Mouse (Mus musculus) G1E-ER4 (cell line): Measurements from ENCODE around the gene Lmna. TPM values are rescaled to one million over a fixed set of nuclear protein-coding genes. Genes with fewer than 3 reads are reported as not detected.

Experiments used
- GATA1 ChIP-seq: IDR thresholded peaks from one replicate; pipeline ENCODE4 v1.8.0; 2012; ENCODE audit warnings: low read length, inconsistent platforms
- polyA plus RNA-seq: library from polyadenylated mRNA; stranded (reverse); fragments of >175 nt; gene quantifications from 2 replicates; pipeline ENCODE4 v1.2.3, GENCODE M21; 2012

Gene Lmna
- polyA plus RNA-seq, 1 experiment, result 421 TPM

DNA sequence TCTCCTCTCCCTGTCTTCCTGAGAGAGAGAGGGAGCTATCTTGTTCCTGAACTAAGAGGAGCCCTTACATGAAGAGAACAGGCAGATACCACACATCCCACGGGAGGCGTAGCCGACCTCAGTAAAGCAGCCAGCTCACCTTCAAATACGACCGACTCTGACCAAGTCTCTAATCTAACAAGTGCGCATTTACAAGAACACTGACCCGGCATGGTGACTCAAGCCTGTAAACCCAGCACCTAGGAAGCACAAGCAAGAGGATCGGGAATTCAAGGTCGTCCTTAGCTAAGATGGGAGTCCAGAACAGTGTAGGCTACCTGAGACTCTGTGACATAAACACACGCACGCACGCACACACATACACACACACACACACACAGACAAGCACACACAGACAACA is 67.3 kb downstream of the Lmna start:
- TF ChIP-seq GATA1, result no peak

GRCm38 (mm10) chr3:88440500-88441381 is 69.0 kb downstream of the Lmna start:
- no peak for TF ChIP-seq GATA1

- no peak for TF ChIP-seq GATA1
Observed at GRCm38 (mm10) chr3:88439582-88439981, 70.2 kb downstream of the Lmna start.

DNA sequence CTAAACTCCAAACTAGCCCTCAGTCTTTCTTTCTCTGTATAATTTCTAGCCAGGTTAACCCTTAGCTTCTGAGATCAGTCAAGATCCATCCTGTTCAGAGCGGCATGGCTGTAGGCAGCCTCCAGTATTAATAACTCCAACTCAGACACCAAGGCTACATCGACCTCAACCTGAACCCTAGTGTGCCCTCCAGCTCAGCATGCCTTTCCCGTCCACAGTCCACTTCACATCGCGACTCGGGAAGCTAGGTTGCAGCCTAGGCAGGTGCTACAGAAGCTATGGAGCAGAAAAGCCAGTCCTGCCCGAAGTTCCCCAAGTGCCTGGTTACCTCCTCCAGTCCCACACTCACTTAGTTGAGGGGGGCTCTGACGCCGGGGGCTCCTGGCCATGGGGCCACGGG is 72.3 kb downstream of the Lmna start:
- TF ChIP-seq GATA1, result no peak

DNA sequence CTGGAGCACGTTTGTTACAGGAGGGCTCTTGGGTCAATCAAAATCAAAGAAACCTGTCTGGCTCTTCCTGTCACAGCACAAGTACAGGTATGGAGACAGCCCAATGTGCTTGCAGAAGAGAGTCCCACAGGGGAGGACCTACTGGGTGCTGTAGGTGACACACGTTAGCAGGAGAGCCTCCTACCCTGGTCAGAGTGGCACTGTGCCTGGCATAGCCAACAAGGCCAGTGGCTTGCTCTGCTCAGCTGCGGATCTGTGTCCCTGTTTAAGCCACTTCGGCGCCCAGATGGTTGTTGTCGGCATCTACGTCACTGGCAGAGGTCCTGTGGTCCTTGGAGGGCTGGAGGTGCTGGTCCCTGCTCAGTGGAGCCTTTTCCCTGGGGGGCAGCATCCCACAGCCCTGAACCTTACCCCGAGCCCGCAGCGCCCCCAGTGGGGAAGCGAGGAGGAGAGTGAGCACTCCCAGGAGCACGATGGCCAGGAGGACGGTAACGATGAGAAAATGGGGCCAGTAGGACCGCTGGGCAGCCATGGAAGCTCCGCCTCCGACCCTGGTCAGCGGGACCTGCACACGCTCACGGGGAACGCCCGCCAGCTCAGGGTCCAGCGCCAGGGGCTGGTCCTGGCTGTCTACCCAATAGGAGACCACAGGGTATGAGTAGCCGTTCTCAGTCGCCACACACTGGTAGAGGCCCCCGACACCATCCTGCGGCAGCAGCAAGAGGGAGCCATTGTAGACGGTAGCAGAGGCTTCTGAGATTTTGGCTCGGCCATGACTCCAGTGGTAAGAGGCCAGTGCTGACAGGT is 73.2 kb downstream of the Lmna start:
- no peak for TF ChIP-seq GATA1

GRCm38 (mm10) chr3:88435515-88435914 is 74.2 kb downstream of the Lmna start:
- no peak for TF ChIP-seq GATA1

Other genes starting within 250 kb of the Lmna start
- gene Gm38392, start 222.7 kb downstream of the Lmna start, polyA plus RNA-seq, result not detected in 2 replicates
- 0.52 and 1.1 TPM in 2 replicates for gene Tsacc, start 213.0 kb downstream of the Lmna start, polyA plus RNA-seq
- gene Cct3, start 212.8 kb downstream of the Lmna start, polyA plus RNA-seq, result 13.4 and 13.6 TPM in 2 replicates
- 18.7 and 56.8 TPM in 2 replicates for gene Glmp, start 184.9 kb downstream of the Lmna start, polyA plus RNA-seq
- 1.2 and 3.4 TPM in 2 replicates for gene Tmem79, start 173.8 kb downstream of the Lmna start, polyA plus RNA-seq
- gene Smg5, start 173.7 kb downstream of the Lmna start, polyA plus RNA-seq, result 48.6 and 63.1 TPM in 2 replicates
- not detected in 2 replicates for gene Paqr6, start 145.4 kb downstream of the Lmna start, polyA plus RNA-seq
- not detected in 2 replicates for gene Bglap3, start 137.2 kb downstream of the Lmna start, polyA plus RNA-seq
- not detected in 2 replicates for gene Bglap2, start 131.3 kb downstream of the Lmna start, polyA plus RNA-seq
- gene Bglap, start 125.5 kb downstream of the Lmna start, polyA plus RNA-seq, result 0.30 and 0.36 TPM in 2 replicates
- 275 and 327 TPM in 2 replicates for gene Pmf1, start 99.6 kb downstream of the Lmna start, polyA plus RNA-seq
- gene Slc25a44, start 84.8 kb downstream of the Lmna start, polyA plus RNA-seq, result 8.1 and 17.5 TPM in 2 replicates
- gene Sema4a, start 48.8 kb downstream of the Lmna start, polyA plus RNA-seq, result 5.2 and 7.4 TPM in 2 replicates
- 9.2 and 9.9 TPM in 2 replicates for gene Mex3a, start 22.4 kb upstream of the Lmna start, polyA plus RNA-seq
- gene Rab25, start 38.3 kb upstream of the Lmna start, polyA plus RNA-seq, result 0.16 and 0.41 TPM in 2 replicates
- 123 and 166 TPM in 2 replicates for gene Lamtor2, start 43.1 kb upstream of the Lmna start, polyA plus RNA-seq
- gene Ubqln4, start 43.8 kb upstream of the Lmna start, polyA plus RNA-seq, result 94.4 and 111 TPM in 2 replicates
- gene Ssr2, start 65.9 kb upstream of the Lmna start, polyA plus RNA-seq, result 79.2 and 381 TPM in 2 replicates
- 188 and 221 TPM in 2 replicates for gene Arhgef2, start 96.0 kb upstream of the Lmna start, polyA plus RNA-seq
- not detected in 2 replicates for gene Rxfp4, start 143.2 kb upstream of the Lmna start, polyA plus RNA-seq
- 19.0 and 21.7 TPM in 2 replicates for gene Khdc4, start 175.8 kb upstream of the Lmna start, polyA plus RNA-seq
- 15.4 and 30.2 TPM in 2 replicates for gene Rit1, start 206.9 kb upstream of the Lmna start, polyA plus RNA-seq